Mouse (Mus musculus): ENCODE results near the gene 4931414P19Rik. TPM values are rescaled to one million over a fixed set of nuclear protein-coding genes. Genes with fewer than 3 reads are reported as not detected.

Gene 4931414P19Rik
- polyA plus RNA-seq (2011; ENCODE audit: insufficient read depth, insufficient read length, low read depth, missing spikeins): 8.4 and 9.2 TPM in 2 replicates

- H3K27me3 ChIP-seq (ENCODE audit: control insufficient read depth, insufficient read depth, low read length, poor library complexity, severe bottlenecking): no peaks in the 10 kb centered on the region
- H3K4me3 ChIP-seq (ENCODE audit: low read depth, low read length): peak within 1 kb of the TSS; percentile 97
- H3K9me3 ChIP-seq (replicated peaks; ENCODE audit: control insufficient read depth, insufficient read depth, low read length, poor library complexity, severe bottlenecking): no peaks in the 10 kb centered on the region
- TF ChIP-seq POLR2A (IDR thresholded peaks at IDR 0.05; ENCODE audit: insufficient read depth, low read length): no peak
- no peak for TF ChIP-seq CTCF (IDR thresholded peaks at IDR 0.05; ENCODE audit: low read depth, low read length)
- no peak for TF ChIP-seq EP300 (IDR thresholded peaks at IDR 0.05; ENCODE audit: insufficient read depth, low read depth, low read length)
- no peaks in the 10 kb centered on the region for H3K36me3 ChIP-seq (ENCODE audit: control insufficient read depth, insufficient read depth, low read length, poor library complexity, severe bottlenecking)
- peaks cover 3% of the 10 kb centered on the region for H3K4me1 ChIP-seq (ENCODE audit: control insufficient read depth, insufficient read depth, low read length)
- H3K9ac ChIP-seq (ENCODE audit: low read depth, poor library complexity, severe bottlenecking): peak within 1 kb of the TSS; percentile 85
- H3K27ac ChIP-seq (ENCODE audit: insufficient read depth, low read length): peak within 1 kb of the TSS; percentile 51
Observed at GRCm38 (mm10) chr14:54605752-54606321, at the start of gene 4931414P19Rik. Gene 4931414P19Rik, minus strand, starts transcription at chr14:54605993.

GRCm38 (mm10) chr14:54653496-54653895 lies 47.7 kb upstream of the 4931414P19Rik start:
- H3K27me3 ChIP-seq (ENCODE audit: control insufficient read depth, insufficient read depth, low read length, poor library complexity, severe bottlenecking): no peaks in the 10 kb centered on the region
- H3K9ac ChIP-seq (ENCODE audit: low read depth, poor library complexity, severe bottlenecking): peak overlapping the region; percentile 99
- peak; percentile 54 for TF ChIP-seq POLR2A (IDR thresholded peaks at IDR 0.05; ENCODE audit: insufficient read depth, low read length)
- TF ChIP-seq EP300 (IDR thresholded peaks at IDR 0.05; ENCODE audit: insufficient read depth, low read depth, low read length): 0 out of 2 replicates have a peak, but pooled peaks have one; percentile 27
- TF ChIP-seq CTCF (IDR thresholded peaks at IDR 0.05; ENCODE audit: low read depth, low read length): no peak
- H3K36me3 ChIP-seq (ENCODE audit: control insufficient read depth, insufficient read depth, low read length, poor library complexity, severe bottlenecking): peaks cover 42% of the 10 kb centered on the region
- H3K9me3 ChIP-seq (replicated peaks; ENCODE audit: control insufficient read depth, insufficient read depth, low read length, poor library complexity, severe bottlenecking): no peaks in the 10 kb centered on the region
- peaks cover 3% of the 10 kb centered on the region for H3K4me1 ChIP-seq (ENCODE audit: control insufficient read depth, insufficient read depth, low read length)
- H3K4me3 ChIP-seq (ENCODE audit: low read depth, low read length): peak overlapping the region; percentile 100
- H3K27ac ChIP-seq (ENCODE audit: insufficient read depth, low read length): peak overlapping the region; percentile 63

- H3K4me3 ChIP-seq (ENCODE audit: low read depth, low read length): peak overlapping the region; percentile 100
- H3K9ac ChIP-seq (ENCODE audit: low read depth, poor library complexity, severe bottlenecking): peak overlapping the region; percentile 99
- peaks cover 48% of the 10 kb centered on the region for H3K36me3 ChIP-seq (ENCODE audit: control insufficient read depth, insufficient read depth, low read length, poor library complexity, severe bottlenecking)
- H3K27me3 ChIP-seq (ENCODE audit: control insufficient read depth, insufficient read depth, low read length, poor library complexity, severe bottlenecking): no peaks in the 10 kb centered on the region
- 0 out of 2 replicates have a peak overlapping the region, but pooled peaks have one; percentile 26 for H3K27ac ChIP-seq (ENCODE audit: insufficient read depth, low read length)
- peaks cover 3% of the 10 kb centered on the region for H3K4me1 ChIP-seq (ENCODE audit: control insufficient read depth, insufficient read depth, low read length)
- TF ChIP-seq CTCF (IDR thresholded peaks at IDR 0.05; ENCODE audit: low read depth, low read length) (no peak), EP300 (IDR thresholded peaks at IDR 0.05; ENCODE audit: insufficient read depth, low read depth, low read length) (no peak), POLR2A (IDR thresholded peaks at IDR 0.05; ENCODE audit: insufficient read depth, low read length) (no peak)
- no peaks in the 10 kb centered on the region for H3K9me3 ChIP-seq (replicated peaks; ENCODE audit: control insufficient read depth, insufficient read depth, low read length, poor library complexity, severe bottlenecking)
Observed at GRCm38 (mm10) chr14:54652787-54653186, 47.0 kb upstream of the 4931414P19Rik start.

- peaks cover 3% of the 10 kb centered on the region for H3K4me1 ChIP-seq (ENCODE audit: control insufficient read depth, insufficient read depth, low read length)
- H3K9ac ChIP-seq (ENCODE audit: low read depth, poor library complexity, severe bottlenecking): no peak overlapping the region
- H3K27me3 ChIP-seq (ENCODE audit: control insufficient read depth, insufficient read depth, low read length, poor library complexity, severe bottlenecking): no peaks in the 10 kb centered on the region
- H3K36me3 ChIP-seq (ENCODE audit: control insufficient read depth, insufficient read depth, low read length, poor library complexity, severe bottlenecking): peaks cover 52% of the 10 kb centered on the region
- no peaks in the 10 kb centered on the region for H3K9me3 ChIP-seq (replicated peaks; ENCODE audit: control insufficient read depth, insufficient read depth, low read length, poor library complexity, severe bottlenecking)
- TF ChIP-seq POLR2A (IDR thresholded peaks at IDR 0.05; ENCODE audit: insufficient read depth, low read length) (no peak), CTCF (IDR thresholded peaks at IDR 0.05; ENCODE audit: low read depth, low read length) (no peak), EP300 (IDR thresholded peaks at IDR 0.05; ENCODE audit: insufficient read depth, low read depth, low read length) (no peak)
- no peak overlapping the region for H3K4me3 ChIP-seq (ENCODE audit: low read depth, low read length)
- H3K27ac ChIP-seq (ENCODE audit: insufficient read depth, low read length): peak overlapping the region; percentile 50
Observed at GRCm38 (mm10) chr14:54651556-54651955, 45.8 kb upstream of the 4931414P19Rik start.

GRCm38 (mm10) chr14:54650621-54651454 lies 45.0 kb upstream of the 4931414P19Rik start:
- H3K9me3 ChIP-seq (replicated peaks; ENCODE audit: control insufficient read depth, insufficient read depth, low read length, poor library complexity, severe bottlenecking): no peaks in the 10 kb centered on the region
- no peak overlapping the region for H3K9ac ChIP-seq (ENCODE audit: low read depth, poor library complexity, severe bottlenecking)
- no peak overlapping the region for H3K4me3 ChIP-seq (ENCODE audit: low read depth, low read length)
- no peaks in the 10 kb centered on the region for H3K27me3 ChIP-seq (ENCODE audit: control insufficient read depth, insufficient read depth, low read length, poor library complexity, severe bottlenecking)
- H3K27ac ChIP-seq (ENCODE audit: insufficient read depth, low read length): peak overlapping the region; percentile 50; the same call in 1 of the 2 replicates
- peak; percentile 79 for TF ChIP-seq CTCF (IDR thresholded peaks at IDR 0.05; ENCODE audit: low read depth, low read length)
- no peak for TF ChIP-seq EP300 (IDR thresholded peaks at IDR 0.05; ENCODE audit: insufficient read depth, low read depth, low read length)
- peaks cover 55% of the 10 kb centered on the region for H3K36me3 ChIP-seq (ENCODE audit: control insufficient read depth, insufficient read depth, low read length, poor library complexity, severe bottlenecking)
- peaks cover 3% of the 10 kb centered on the region for H3K4me1 ChIP-seq (ENCODE audit: control insufficient read depth, insufficient read depth, low read length)
